Mouse (Mus musculus) lung, postnatal 25 days (tissue): ENCODE measurements around the gene Trak1.
A peak's percentile ranks its signal among the peaks of the same experiment; 100 is the strongest.
"Not testable (repeated sequence)": the region's sequence is repeated elsewhere in the genome, so short reads cannot be mapped to it uniquely, and the experiment has no call there.

Experiments used
- DNase-seq: peaks from one replicate; pipeline ENCODE4 v3.0.0; 2022; ENCODE audit warnings: low spot score

The Trak1 gene

DNA sequence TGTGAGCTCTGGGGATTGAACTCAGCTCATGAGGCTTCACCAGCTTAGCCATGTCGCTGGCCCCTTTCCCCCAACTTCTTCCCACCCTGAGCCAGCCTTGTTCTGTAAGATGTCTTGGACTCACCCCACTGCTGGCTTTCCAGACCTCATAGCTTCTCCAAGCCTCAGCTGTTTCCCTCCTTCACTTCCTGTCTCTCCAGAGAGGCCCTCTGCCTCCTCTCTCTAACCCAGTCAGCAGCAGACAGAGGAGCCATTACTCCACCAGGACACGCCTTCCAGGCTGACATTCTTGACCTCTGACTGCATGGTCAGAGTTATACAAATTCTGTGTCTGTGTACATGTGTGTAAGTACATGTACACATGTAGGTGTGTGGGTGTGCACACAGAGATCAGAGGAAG lies 23.1 kb downstream of the Trak1 start:
- DNase-seq, result no peak

- DNase-seq, result no peak
Measured at GRCm38 (mm10) chr9:121321118-121321517, 23.8 kb downstream of the Trak1 start.

GRCm38 (mm10) chr9:121322034-121322433 lies 24.7 kb downstream of the Trak1 start:
- DNase-seq, result no peak

- not testable (repeated sequence) for DNase-seq
Measured at GRCm38 (mm10) chr9:121328342-121328741, 31.0 kb downstream of the Trak1 start.

- DNase-seq, result peak; percentile 64
Measured at GRCm38 (mm10) chr9:121329181-121329580, 31.9 kb downstream of the Trak1 start.

DNA sequence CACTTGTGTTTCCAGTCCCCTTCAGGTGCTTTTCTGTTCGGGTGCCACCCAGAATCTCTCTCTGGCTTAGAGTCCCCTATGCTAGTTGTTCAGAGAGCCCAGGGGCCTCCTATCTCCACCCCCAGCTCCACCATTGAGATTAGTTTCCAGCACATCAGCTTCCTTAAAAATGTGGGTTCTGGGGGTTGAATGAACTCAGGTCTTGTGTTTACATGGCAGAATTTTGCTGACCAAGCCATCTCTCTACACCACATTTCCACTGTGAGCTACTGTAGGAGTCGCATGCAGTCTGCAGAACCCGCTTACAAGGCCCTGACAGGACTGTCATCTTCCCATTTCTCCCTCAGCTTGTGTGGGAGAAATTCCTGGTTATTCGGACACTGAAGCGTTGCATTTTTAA lies 32.8 kb downstream of the Trak1 start:
- no peak for DNase-seq

GRCm38 (mm10) chr9:121331438-121331837 lies 34.1 kb downstream of the Trak1 start:
- DNase-seq, result no peak

GRCm38 (mm10) chr9:121331878-121332630 lies 34.8 kb downstream of the Trak1 start:
- peak; percentile 70 for DNase-seq

- no peak for DNase-seq
Measured at GRCm38 (mm10) chr9:121333559-121333958, 36.3 kb downstream of the Trak1 start.

DNA sequence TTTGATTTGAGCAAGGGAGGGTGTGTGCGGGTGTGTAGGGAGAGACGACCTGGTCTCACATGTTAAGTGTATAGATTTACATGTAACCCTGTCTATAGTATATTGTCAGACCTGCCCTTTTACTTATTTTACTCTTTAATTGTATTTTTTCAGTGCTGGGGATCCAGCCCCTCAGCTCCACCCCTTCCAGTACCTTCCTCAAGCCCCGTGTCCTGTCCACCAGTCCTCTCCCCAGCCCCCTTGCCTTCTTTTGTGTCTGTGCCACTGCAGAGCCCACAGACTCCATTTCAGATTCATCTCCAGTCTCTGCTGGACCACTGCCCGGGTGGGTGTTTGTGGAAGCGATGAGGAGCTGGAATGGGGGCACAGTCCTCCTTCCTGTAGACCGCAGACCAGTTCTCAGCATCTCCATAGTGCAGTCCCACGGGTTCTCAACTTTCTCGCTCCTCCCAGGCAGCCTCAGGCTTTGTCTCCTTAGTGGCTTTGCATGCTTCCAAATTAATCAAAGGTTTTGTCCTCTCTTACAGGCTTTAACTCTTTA lies 37.1 kb downstream of the Trak1 start:
- no peak for DNase-seq

DNA sequence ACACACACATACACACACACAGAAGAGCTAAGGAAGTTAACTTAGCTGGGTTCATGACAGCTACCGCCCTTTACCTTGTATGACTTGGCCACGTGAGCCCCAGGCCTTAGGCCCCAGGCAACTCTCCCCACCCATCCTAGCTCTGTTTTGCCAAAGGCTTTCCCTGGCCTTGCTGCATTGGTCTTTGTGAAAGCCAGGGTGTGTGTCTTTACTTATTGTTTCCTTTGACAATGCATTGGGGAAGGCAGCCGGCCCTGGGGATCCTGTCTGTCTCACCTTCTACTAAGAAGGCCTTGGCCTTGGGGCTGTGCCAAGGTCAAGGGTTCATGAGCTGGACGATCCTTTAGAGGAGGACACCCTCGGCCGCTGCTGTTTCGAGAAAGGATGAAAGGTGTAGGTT lies 38.3 kb downstream of the Trak1 start:
- DNase-seq, result peak; percentile 50

GRCm38 (mm10) chr9:121336324-121336946 lies 39.1 kb downstream of the Trak1 start:
- DNase-seq, result no peak

GRCm38 (mm10) chr9:121337216-121337937 lies 40.1 kb downstream of the Trak1 start:
- DNase-seq, result peak; percentile 43

- no peak for DNase-seq
Measured at GRCm38 (mm10) chr9:121337938-121338289, 40.6 kb downstream of the Trak1 start.

- no peak for DNase-seq
Measured at GRCm38 (mm10) chr9:121341832-121342231, 44.5 kb downstream of the Trak1 start.

DNA sequence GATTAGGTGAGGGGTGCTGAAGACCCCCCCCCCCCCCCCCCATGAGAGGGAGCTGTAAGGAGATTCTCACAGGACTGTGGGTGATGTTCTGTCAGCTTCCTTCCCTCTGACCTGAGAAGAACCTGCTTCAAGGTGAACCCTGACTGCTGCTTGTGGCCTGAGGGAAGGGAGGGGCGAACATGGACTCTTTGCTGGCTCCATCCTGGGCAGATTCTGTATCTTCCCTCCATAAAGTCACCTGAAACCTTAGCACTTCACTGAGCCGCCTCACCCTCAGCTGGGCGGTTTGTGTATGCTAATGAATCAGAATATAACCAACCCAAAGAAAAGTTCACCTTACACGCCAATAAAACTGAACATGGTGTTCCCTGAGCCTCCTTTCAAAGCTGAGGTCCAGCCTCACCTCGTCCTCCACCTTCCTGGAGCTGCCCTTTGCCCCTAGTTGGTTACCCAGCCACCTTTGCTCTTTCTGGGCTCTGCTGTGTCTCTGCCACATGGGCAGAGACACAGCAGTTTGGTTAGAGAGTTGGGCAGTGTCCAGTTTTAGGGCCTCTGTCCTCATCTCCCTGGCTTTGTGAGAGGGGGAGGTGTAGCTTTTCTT lies 45.3 kb downstream of the Trak1 start:
- DNase-seq, result no peak

- DNase-seq, result no peak
Measured at GRCm38 (mm10) chr9:121343122-121343876, 46.0 kb downstream of the Trak1 start.

DNA sequence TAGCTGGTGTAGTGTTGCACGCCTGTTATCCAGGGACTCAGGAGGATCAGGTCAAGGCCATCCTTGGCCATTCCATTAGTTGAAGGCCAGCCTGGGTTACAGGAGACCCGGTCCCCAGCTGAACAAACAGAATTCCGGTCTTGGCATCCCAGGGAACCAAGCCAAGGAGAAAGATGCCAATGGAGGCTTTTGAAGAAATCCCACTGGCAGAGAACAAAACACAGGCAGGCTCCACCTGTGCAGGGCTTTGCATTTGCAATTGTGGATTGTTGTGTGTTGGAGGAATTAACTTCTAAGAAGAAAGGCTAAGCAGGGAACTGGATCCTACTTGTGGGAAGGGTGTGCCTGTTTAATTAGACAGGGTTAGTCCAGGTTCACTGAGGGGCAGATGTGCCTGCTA lies 47.0 kb downstream of the Trak1 start:
- DNase-seq, result no peak

- peak; percentile 34 for DNase-seq
Measured at GRCm38 (mm10) chr9:121345427-121346130, 48.3 kb downstream of the Trak1 start.

DNA sequence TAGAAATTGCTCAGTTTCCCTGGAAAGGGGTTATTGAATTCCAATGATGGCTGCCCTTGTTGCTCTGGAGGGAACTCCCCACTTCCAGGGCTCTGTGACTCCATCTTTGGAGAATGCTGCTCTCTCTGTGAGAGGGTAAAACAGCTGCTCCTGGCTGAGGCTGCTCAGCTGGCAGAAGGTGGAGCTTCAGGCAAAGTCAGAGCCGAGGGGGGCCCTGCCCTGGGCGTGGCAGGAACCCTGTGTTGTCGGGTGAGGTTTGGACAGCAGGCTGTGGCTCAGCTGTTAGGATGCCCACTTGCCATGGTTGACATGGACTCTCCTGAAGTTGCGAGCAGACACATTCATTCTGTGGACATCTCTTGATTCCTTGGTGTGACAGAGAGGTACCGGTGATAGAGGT lies 49.3 kb downstream of the Trak1 start:
- DNase-seq, result no peak

DNA sequence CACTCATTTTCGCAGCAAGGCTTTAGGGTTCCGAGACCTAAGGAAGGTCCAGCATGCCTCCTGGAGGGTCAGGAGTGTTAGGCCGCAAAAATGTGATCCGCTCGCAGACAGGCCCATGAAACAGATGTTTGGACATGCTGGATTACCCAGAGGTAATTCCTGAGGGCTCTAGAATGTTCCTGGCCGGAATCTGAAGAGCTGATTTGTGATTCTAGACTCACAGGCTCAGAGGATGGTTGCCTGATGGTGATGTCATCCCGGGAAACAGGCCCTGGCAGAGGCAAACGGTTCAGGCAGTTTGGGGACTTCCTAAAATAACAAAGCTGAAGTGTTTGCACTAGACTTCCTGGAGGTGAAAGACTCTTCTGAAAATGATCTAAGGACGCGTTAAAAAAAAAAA lies 50.7 kb downstream of the Trak1 start:
- peak; percentile 90 for DNase-seq
